Mouse (Mus musculus): ENCODE measurements at regions not wholly inside any gene's neighbourhood (a gene's known extent, or its start where the extent isn't known, plus 50 kb on each side); places are given as distances from the start of the nearest gene placed in this dataset.

DNA sequence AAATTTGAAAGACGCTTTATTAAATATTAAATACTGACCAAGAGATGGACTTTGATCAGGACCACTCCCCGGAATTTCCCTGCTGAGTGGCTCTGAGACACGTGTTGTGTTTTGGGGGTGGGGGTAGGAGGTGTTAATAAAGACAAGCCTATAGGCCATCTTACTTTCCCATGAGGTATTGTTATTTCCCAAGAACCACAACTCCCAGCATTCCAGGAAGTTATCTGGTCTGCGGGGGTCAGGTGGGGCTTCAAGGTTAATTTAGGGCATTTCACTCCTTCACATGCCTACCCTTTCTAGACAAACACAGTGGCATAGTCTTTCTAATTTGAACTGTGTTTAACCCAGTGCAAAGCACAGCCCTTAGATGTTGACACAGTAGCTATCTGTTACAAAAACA lies 209.0 kb downstream of the Ktn1 start:
- no peak for ATAC-seq (replicated peaks; ENCODE audit: poor library complexity, severe bottlenecking)

DNA sequence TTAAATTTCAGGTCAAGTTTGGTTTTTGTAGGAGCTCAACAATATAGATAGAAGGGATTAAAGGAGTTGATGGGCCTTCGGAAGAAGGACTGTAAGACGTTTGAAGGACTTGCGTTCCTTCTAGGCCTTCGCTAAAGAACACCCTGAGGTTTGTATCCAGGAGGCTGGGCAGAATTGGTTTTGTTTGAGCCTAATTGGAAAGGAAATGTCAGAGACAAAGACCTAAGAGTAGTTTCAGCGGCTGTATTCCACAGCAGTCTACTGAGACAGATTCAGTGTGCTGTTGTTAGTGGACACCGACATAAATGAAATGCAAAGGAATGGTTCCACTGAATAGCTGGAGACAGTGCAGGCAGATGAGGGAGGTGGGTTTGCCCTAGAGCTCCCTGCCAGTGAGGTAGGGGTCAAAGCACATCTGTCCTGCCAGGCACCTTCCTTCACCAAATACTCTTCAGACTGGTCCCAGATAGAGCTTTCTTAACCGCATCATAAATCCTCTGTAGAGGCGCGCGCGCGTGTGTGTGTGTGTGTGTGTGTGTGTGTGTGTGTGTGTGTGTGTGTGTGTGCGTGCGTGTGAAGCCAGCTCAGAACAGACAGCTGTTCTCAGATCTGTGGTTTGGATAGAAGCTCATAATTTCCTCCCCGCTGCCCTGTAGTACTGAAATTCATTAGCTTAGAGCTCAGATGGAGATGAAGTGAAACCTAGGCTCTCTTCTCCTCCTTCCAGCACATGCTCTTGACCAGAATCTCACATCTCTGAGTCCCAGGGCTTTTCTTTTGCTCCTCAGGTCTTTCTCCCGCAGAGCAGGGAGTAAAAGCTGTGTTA lies 209.7 kb downstream of the Ktn1 start:
- peak; percentile 67 for ATAC-seq (replicated peaks; ENCODE audit: poor library complexity, severe bottlenecking)

DNA sequence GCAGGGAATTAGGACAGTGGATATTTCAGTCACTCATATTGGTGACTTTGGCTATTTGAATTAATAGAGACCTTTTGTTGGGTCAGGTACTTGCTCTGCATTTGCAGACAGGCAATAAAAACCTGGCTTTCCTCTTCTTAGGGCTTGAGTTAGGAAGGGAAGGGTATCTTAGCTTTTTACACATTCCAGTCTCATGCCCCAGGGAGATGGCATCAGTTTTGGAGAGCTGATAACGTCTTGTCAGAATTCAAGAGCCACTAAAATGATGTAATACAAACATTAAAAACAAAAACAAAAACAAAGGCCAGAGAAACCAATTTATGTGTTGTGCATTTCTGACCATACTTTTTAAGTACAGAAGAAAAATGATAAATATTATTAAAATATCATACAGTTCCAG lies 214.3 kb downstream of the Ktn1 start:
- ATAC-seq (replicated peaks; ENCODE audit: poor library complexity, severe bottlenecking) = no peak

DNA sequence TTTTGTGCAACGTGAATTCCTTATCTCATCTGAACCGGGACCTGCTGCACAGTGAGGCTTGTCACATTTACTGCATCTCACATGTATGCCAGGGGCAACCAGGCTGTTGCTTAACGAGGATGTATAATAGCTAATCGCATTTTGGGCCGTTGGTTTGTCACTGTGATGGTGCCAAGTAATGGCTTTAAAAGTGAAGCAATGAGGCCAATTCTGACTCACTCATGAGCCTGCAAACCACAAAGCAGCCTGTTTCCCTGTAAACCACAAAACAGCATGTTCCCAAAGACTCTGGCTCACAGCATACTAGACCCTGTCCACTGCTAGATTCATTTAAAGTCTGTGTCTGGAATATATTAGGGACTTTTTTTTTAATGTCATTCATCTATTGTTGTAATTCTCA lies 214.8 kb downstream of the Ktn1 start:
- ATAC-seq (replicated peaks; ENCODE audit: poor library complexity, severe bottlenecking) = peak; percentile 88

DNA sequence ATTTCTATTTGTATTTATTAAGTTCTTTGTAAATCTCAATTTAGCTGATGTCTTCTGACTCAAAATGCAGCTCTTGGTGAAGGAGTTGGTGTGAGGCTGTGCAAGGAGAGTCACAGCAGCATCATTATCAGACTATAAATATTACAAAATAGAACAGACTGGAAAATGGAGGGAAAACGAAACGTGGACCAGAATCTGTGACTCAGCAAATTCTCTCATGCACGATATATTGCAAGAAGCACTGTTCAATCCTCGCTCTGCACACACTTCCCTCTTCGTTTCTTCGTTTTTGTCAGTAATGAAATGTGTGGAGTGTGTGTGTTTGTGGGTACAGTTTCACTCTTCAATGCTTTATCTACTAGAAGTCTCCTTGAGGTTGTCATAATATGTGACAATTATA lies 215.5 kb downstream of the Ktn1 start:
- ATAC-seq (replicated peaks; ENCODE audit: poor library complexity, severe bottlenecking) = peak; percentile 62

DNA sequence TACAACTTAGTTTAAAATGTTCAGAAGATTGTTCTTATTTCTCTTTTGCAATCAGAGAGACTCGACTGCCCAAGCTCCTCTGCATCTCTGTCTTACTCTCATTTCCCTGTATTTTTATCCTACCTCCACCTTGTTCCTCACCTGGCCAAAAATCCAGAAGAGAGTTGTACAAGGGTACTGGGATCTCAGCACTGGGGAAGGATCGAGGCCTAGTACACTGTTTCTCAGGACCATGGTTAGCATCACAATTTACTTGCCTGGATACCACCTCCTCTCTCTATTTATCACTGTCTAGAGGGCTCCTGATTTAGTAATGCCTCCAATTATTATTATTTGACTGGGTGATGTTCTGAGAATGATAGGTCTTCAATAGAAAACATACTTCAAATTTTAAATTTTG lies 218.8 kb downstream of the Ktn1 start:
- ATAC-seq (replicated peaks; ENCODE audit: poor library complexity, severe bottlenecking) = no peak

DNA sequence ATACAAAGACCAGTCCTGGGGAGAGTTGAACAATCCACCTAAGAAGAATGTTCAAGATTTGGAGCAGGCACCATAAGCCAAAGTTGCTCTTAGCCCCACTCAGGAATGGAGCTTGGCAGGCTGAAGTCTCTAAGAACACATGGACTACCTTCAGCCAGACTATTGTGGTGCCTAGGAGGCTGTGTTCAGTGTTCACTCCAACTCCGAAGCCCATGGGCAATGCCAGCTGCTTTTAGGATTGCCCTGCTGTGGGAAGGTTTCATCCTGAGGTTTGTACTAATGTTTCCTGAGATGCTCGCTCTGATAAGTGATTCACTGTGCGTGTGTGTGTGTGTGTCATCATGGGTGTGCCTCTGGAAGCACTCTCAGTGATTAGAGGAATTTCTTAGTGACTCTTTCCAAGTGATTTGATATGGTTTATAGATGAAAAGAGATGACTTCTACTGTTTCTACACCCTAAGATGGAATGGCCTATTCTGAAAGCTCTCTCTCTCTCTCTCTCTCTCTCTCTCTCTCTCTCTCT lies 220.1 kb downstream of the Ktn1 start:
- ATAC-seq (replicated peaks; ENCODE audit: poor library complexity, severe bottlenecking) = no peak

DNA sequence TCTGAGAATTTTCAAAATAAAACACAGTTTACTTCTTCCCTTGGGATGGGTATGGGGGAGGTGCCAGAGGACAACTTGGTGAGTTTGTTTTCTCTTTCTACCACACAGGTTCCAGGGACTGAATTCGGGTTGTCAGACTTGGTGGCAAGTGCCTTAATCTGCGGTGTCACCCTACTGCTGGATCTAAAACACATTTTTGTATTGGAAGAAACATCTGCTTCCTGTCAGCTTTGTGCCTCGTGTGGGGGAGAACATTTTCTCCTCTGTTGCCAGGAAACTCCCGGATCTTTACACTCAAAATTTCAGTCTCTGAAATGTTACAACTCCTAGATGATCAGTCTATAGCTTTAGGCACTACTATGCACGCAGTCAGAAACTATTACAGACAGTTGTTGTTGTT lies 228.3 kb downstream of the Ktn1 start:
- no peak for ATAC-seq (replicated peaks; ENCODE audit: poor library complexity, severe bottlenecking)

DNA sequence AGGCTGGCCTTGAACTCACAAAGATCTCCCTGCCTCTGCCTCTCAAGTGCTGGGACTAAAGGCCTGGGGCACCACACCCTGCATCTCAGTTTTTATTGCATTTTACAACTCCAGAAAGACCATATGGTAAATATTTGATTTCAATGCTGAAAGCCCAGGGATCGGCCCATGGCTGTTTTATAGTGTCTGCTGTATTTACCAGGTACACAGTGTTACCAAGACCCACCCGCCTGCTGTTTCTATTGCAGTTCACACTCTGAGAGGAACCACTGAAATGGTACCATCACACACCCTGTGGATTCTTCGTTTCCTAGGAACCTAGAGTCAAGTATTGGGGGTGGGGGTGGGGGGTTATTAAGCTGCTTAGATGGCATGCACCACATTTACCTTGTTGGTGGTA lies 228.9 kb downstream of the Ktn1 start:
- no peak for ATAC-seq (replicated peaks; ENCODE audit: poor library complexity, severe bottlenecking)

DNA sequence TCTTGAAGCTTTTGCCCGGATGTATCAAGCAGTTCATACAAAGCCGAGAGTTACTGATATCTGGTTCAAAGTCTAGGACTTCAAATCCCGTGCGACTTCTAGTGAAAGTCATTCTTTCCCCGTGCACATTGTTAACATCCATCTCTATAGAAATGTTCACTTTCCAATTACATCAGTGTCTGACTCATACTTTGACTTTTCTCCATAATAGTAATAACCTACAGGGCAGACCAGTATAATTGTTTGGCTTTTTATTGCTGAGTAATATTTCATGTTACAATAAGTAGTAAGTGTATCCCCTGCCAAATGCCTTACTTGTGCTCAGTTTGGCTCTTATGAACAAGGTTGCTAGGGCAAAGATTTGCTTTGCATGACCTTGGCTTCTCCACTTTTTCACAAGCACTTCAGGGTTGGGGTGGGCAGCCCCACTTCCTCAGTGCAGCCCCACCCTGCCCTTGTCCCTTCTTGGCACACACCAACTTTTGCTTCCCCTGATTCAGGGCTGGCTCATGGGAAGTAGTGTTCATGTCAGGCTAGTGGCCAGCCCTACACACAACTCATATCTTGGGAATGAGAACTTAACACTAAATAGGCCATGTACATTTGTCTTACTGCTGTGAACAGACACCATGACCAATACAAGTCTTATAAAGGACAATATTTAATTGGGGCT lies 229.7 kb downstream of the Ktn1 start:
- peak; percentile 27 for ATAC-seq (replicated peaks; ENCODE audit: poor library complexity, severe bottlenecking)

DNA sequence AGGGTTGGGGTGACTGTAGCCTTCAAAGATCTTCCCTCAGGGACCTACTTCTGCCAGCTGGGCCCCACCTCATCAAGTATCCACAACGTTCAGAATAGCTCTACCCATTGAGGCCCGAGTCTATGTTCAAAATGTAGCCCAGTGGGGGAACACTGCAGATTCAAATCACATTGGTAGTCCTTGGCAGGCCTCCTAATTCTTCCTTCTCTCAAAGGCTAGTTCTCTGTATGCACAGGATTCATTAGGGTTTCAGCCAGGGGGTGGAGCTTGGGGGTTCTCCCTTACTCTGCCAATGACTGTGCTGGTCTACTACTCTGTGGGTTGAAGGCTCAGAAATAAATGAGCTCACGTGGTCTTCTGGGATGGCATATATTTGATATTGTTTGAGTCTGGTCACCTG lies 235.3 kb upstream of the Peli2 start:
- no peak for ATAC-seq (replicated peaks; ENCODE audit: poor library complexity, severe bottlenecking)

DNA sequence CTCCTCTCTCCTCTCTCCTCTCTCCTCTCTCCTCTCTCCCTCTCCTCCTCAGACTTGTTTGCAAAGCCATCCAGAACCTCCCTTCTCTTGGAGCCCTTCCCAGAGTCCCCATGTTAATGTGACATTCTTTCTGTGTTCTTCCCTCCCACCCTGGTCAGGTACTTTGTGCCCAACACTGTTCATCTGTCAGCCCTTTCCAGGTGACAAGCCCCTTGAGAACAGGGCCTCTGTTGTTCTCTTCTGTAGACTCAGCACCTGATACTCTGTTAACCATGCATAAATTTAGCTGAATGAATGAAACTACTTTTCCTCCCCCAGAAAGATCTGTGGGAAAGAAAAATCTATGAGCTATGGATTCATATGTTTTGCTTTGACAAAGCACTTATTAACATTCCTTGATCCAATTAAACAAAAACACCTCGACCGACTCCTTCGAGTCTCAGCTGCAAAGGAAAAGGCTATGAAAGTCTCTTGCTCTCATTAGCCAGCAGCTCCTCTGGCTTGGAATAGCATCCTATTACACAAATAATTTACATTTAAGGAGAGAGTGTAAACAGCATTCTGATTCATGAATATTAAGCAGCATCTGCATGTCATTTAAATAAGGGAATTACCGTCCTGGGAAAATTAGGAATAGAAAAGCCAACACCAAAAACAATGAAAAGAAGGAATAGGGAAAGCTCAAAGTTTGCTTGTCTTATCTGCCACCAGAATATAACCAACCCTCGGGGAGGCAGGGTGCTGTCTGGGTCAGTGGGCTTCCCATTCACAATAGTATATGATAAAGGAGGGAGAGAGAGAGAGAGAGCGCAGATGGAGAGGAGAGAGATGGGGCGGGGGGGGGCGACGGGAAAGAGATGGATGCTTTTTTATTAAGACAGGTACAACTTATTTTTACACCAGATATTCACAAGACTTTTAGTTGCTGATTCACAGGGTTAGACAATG lies 230.1 kb upstream of the Peli2 start:
- ATAC-seq (replicated peaks; ENCODE audit: poor library complexity, severe bottlenecking) = no peak

DNA sequence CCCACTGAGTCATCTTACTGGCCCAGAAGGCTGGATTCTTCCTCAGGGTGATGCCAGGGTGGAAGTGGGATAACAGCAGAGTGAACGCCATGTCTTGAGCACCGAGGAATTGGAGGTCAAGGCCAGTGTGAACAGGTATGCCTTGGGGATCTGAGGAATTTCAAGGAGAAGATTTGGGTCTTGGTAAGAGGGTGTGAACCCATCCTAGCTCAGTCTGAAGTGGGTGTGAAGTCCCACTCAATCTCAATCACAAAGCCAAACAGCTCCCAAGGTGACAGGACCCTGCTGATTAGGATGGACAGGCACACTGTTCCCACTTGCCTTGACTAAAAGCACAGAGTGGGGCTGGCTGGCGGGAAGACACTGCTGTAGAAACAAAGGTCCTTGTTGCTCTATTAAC lies 224.0 kb upstream of the Peli2 start:
- no peak for ATAC-seq (replicated peaks; ENCODE audit: poor library complexity, severe bottlenecking)

DNA sequence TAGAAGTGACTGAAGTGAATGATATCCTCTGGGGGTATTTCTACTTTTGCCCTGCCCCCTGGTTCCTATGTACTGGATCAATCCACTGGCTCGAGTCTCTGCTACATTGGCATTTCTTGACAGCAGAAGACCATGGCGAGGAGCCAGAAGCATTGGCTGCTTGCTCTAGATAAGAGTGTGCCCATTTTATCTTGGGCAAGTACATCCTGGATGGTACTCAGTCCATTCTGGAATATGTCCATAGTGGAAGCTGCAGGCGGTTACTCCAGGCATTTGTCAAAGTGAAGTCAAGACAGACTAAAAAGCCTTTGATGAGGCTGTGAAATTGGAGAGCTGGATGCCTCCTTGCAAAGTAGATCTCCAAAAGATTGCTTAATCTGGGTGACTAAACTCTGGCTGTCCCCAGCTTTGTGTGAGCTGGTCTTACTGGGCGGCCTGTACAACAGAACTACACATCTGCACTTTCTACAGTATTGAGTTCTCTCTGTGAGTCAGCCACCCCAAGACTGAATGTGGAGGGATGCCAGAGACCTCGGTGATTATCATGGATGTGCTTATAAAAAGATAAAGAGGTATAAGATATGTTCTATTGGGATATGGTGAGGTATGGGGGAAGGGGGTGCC lies 222.6 kb upstream of the Peli2 start:
- no peak for ATAC-seq (replicated peaks; ENCODE audit: poor library complexity, severe bottlenecking)

DNA sequence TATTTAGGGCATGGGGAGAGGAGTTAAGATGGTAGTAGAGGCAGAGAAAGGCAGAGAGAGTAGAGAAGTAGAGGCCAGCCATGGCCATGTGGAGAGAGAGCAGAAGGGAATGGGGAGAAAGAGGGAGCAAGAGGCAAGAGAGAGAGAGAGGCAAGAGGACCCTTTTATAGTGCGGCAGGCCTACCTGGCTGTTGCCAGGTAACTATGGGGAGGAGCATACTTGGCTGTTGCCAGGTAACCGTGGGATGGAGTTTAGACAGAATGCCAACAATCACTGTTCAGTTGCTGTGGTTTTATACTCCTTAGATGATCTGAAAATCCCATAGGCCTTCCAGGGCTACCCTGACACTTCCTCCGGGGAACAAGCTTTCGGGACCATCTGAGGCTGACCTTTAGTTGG lies 222.0 kb upstream of the Peli2 start:
- ATAC-seq (replicated peaks; ENCODE audit: poor library complexity, severe bottlenecking) = no peak

DNA sequence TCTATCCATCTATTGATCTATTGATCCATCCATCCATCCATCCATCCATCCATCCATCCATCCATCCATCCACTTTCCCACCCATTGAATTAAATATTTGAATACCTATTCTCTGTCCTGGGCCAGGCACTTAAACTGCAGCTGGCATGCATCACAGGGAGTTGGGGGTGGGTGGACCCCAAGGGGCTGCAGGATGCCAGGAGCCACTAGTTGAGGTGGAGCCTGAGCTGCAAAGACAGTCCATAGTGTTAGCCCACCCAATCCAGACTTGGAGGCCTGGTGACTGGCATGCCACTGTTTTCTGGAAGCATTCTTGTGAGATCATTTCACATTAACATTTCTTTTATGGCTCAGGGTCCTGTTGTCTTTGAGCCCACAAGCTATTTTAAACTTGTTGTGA lies 215.3 kb upstream of the Peli2 start:
- ATAC-seq (replicated peaks; ENCODE audit: poor library complexity, severe bottlenecking) = no peak

DNA sequence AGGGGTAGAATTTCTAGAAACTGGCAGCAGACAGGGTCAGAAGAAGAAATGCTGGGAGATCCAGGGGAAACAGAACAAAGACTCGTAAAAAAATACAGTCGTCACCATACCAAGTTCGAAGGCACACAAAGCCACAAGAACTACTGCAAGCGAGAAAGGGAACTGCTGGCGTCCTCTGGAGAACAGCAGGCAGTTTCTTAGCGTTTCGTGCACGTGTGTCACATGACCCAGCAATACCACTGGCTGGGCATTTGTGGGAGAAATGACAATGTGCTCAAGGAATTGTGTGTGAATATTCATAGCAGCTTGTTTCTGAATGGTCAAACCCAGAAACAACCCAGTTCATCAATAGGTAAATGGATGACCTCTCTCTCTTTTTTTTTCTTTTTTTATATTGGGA lies 211.5 kb upstream of the Peli2 start:
- peak; percentile 68 for ATAC-seq (replicated peaks; ENCODE audit: poor library complexity, severe bottlenecking)

DNA sequence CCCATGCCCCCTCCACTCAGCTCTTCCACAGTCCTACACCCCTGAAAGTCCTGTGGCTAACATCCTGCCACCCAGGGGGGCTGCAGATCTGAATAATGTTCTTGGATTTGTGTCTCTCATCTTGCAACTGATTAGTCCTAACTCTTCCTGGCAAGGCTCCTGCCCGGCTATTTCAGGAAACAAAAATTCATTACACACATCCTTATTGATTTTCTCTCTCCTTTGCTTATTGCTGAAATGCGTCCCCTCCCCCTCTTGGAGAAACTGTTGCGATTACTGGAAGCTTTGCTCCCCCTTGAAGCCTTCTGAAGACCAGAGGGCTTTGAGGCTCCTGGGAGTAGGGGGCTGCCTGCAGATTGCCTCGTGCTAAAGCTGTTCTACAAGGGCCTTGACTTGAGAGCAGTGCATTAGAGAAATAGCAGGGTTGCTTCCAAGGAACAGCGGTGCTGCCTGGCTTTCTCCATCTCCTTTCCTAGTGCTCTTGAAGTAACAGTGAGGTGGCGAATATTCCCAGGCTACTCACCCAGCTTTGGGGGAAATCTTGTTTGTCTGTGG lies 209.8 kb upstream of the Peli2 start:
- ATAC-seq (replicated peaks; ENCODE audit: poor library complexity, severe bottlenecking) = no peak

DNA sequence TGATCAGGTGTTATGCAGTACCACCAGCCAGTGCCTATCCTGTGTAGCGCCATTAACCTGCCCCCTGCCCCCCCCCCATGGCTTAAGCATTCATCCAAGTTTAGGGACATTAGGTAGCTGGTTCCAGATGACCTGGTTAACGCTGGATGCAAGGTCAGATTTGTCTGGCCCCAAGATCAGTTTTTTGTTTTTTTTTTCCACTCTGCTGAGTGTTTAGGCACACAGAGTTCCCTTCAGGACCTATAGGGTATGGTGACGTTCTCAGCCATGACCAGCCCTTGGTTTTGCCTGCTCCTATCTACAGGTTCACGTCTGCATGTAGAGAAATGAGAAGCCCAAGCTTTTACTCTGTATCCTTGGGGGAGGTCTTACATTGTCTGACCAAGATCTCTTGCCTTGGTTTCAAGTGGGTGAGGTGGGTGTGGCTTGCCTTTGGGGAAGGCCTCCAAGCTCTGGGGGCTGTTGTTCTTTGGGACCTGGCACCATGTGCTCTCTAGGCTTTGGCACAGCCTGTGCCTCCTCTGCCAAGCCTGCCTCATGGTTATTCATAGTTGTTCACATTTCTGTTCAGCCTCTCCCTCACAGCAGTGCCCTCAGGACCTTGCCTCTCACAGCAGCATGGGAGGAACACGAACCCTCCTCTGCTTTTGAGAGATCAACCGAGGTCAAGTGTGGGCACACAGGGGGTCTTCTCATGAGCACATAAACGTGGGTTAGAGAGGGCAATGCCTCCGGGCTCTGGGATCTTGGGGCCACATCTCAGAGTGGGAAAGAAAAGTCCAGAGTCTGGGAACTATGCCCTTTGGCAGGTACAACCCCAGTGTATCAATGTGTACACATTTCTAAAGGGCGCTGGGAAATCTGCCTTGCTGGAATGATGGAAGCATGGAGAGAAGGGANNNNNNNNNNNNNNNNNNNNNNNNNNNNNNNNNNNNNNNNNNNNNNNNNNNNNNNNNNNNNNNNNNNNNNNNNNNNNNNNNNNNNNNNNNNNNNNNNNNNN lies 208.8 kb upstream of the Peli2 start:
- ATAC-seq (replicated peaks; ENCODE audit: poor library complexity, severe bottlenecking) = no peak
